Mouse (Mus musculus): ENCODE data around the gene Metrn. TPM values are rescaled to one million over a fixed set of nuclear protein-coding genes. Genes with fewer than 3 reads are reported as not detected.

Gene Metrn
- polyA plus RNA-seq, 1 experiment from 2014 or later, result 28.0 TPM

DNA sequence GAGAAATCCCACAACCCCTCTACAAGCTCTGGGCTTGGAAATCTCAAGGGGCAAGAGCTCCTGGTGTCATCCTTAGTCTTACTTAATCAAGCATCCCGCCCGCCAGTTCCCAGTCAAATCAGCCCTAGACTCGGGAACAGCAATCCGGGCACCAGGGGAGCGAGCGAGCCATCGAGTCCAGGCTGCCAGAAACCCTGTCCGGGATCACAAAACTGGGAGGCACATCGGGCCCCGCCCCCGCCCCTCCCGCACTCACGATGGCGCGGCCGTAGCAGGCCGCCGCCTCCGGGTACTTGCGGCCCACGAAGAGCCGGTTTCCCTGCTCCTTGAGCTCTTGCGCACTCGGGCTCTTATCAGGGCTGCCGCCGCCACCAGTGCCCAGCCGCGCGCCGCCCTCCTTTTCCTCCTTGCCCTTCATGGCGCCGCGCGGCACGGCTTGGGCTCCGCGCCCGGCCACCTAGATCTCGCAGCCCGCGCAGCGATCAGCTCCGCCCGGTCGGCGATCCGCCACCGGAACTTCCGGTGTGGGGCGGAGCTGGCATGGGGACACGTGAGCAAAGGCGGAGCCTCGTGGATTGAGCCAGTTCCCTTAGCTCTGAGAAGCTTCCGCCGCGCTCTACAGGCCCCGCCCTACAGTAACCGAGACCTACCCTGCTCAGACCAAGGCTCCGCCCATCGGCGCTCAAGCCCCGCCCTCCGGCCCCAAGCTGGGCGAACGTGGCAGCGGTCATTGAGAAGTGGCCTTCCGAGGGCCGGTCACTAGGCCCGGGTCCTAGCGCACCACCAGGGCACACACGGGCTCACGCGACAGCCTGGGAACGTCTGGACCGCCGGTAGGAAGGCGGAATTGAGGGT is 35.7 kb upstream of the Metrn start:
- peaks cover 63% of the 10 kb centered on the region for H3K4me1 ChIP-seq (ENCODE audit: control insufficient read depth, insufficient read depth, low read length)
- no peaks in the 10 kb centered on the region for H3K9me3 ChIP-seq (replicated peaks; ENCODE audit: control insufficient read depth, low read length)
- peaks cover 22% of the 10 kb centered on the region for H3K36me3 ChIP-seq (ENCODE audit: control insufficient read depth, insufficient read depth, low read length)
- no peaks in the 10 kb centered on the region for H3K27me3 ChIP-seq (ENCODE audit: control insufficient read depth, insufficient read depth, low read length)
- WGBS, result under 1% methylated on average over 77 of the region's 77 CpGs
- peak overlapping the region; percentile 88 for H3K4me2 ChIP-seq (ENCODE audit: low read depth, low read length)
- peak overlapping the region; percentile 92 for H3K9ac ChIP-seq (ENCODE audit: low read length)
- H3K27ac ChIP-seq (ENCODE audit: low read length), result peak overlapping the region; percentile 99
- peak; percentile 93 for ATAC-seq (ENCODE audit: insufficient read depth, low FRiP score)
- peak overlapping the region; percentile 90 for H3K4me3 ChIP-seq (replicated peaks; ENCODE audit: low read length)

DNA sequence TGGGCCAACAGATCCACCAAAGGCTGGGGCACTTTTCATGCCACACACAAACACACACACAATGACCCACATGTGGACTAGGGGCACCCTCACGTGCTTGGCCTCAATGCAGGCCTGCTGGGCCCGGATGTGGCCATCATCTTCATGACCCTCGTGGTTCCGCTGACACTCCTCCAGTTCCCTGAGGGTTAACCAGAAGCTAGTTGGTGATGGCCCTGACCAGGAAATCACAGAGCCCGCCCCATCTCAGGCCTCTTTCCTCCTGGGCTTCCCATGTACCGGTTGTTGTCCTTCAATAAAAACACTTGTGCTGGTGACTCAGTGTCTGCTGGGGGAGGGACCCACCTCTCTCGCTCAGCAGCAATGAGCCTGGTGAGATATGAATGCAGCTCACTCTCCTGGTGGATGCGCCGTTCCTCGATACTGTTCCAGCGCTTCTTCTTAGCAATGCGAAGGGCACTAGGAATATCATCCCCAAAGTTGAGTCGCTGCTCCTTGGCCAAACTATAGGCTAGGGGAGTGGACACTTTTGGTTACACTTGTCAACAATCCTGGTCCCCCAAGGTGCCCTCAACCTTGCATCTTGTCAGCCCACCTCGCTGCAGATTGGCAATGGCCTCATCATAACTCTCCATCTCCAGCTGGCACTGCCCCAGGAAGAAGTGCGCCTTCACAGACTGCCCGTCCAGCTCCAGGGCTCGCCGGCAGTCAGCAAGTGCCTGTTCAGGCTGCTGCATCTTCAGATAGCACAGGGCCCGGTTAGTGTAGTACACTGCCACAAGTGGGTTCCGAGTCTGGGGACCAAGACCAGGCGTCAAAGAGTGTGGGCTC is 34.7 kb upstream of the Metrn start:
- H3K36me3 ChIP-seq (ENCODE audit: control insufficient read depth, insufficient read depth, low read length), result peaks cover 28% of the 10 kb centered on the region
- 48% methylated on average over 21 of the region's 21 CpGs for WGBS
- no peak for ATAC-seq (ENCODE audit: insufficient read depth, low FRiP score)
- H3K4me3 ChIP-seq (replicated peaks; ENCODE audit: low read length), result peak overlapping the region; percentile 90
- H3K9me3 ChIP-seq (replicated peaks; ENCODE audit: control insufficient read depth, low read length), result no peaks in the 10 kb centered on the region
- H3K4me2 ChIP-seq (ENCODE audit: low read depth, low read length), result peak overlapping the region; percentile 88
- peaks cover 57% of the 10 kb centered on the region for H3K4me1 ChIP-seq (ENCODE audit: control insufficient read depth, insufficient read depth, low read length)
- peak overlapping the region; percentile 95 for H3K27ac ChIP-seq (ENCODE audit: low read length)
- H3K9ac ChIP-seq (ENCODE audit: low read length), result peak overlapping the region; percentile 92
- H3K27me3 ChIP-seq (ENCODE audit: control insufficient read depth, insufficient read depth, low read length), result no peaks in the 10 kb centered on the region

DNA sequence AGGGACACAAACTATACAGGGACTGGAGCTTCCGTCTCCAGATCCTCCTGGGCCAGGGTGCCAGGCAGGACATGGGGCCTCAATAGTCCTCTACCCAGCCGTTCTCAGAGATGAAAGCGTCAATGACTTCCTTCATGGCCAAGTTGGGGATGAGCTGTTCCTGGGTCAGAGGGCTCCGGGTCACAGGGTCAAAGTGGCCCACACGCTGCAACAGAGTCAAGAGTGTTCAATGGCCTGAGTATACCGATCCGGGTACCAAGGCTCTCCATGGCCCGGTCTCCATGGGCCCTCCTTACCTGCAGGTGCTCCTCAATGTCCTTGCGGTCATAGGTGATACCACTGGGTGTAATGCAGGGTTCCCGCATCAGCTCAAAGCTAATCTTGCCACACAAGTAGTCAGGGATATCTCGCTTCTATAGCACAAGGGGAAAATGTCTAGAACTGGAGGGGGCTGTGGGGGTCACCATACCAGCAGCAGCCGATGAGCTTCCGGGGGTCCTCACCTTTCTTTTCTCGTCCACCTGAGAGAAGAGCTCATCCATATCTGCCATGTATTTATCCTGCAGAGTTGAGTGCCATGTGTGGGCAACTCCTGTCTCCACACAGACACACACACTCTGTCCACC is 34.0 kb upstream of the Metrn start:
- whole genome bisulfite sequencing, result 81% methylated on average over 14 of the region's 14 CpGs
- no peak overlapping the region for H3K27ac ChIP-seq (ENCODE audit: low read length)
- H3K4me2 ChIP-seq (ENCODE audit: low read depth, low read length), result peak overlapping the region; percentile 88; the same call in 1 of the 2 replicates
- no peak for ATAC-seq (ENCODE audit: insufficient read depth, low FRiP score)
- H3K9me3 ChIP-seq (replicated peaks; ENCODE audit: control insufficient read depth, low read length), result no peaks in the 10 kb centered on the region
- 0 out of 2 replicates have a peak overlapping the region, but pooled peaks have one; percentile 10 for H3K9ac ChIP-seq (ENCODE audit: low read length)
- no peak overlapping the region for H3K4me3 ChIP-seq (replicated peaks; ENCODE audit: low read length)
- H3K36me3 ChIP-seq (ENCODE audit: control insufficient read depth, insufficient read depth, low read length), result peaks cover 29% of the 10 kb centered on the region
- H3K27me3 ChIP-seq (ENCODE audit: control insufficient read depth, insufficient read depth, low read length), result no peaks in the 10 kb centered on the region
- peaks cover 49% of the 10 kb centered on the region for H3K4me1 ChIP-seq (ENCODE audit: control insufficient read depth, insufficient read depth, low read length)

DNA sequence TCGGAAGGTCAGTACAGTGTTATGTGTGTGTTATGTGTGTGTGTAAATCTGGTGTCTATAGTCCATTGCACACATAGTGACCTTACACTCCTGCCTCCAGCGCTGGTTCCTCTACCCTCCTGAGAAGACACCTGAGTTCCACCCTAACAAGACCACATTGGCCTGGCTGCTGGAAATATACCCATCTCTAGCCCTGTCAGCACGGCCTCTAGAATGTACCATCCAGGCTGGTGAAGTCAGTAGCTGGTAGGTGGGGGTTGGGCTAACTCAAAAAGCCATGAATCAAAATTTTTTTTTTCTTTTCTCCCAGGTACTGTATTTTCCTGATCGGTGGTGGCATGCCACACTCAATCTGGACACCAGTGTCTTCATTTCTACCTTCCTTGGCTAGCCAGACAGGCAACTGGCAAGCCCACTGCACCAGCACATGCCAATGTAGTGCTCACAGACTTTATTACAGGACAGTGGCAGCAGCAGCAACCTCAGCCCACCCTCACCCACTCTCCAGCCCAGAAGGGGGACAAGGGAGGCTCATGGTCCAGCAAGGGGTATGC is 33.3 kb upstream of the Metrn start:
- Histone ChIP-seq H3K9ac (ENCODE audit: low read length) (peak overlapping the region; percentile 87), H3K4me1 (ENCODE audit: control insufficient read depth, insufficient read depth, low read length) (peaks cover 45% of the 10 kb centered on the region), H3K9me3 (replicated peaks; ENCODE audit: control insufficient read depth, low read length) (no peaks in the 10 kb centered on the region), H3K4me2 (ENCODE audit: low read depth, low read length) (peak overlapping the region; percentile 91), H3K27ac (ENCODE audit: low read length) (peak overlapping the region; percentile 93), H3K27me3 (ENCODE audit: control insufficient read depth, insufficient read depth, low read length) (no peaks in the 10 kb centered on the region), H3K36me3 (ENCODE audit: control insufficient read depth, insufficient read depth, low read length) (peaks cover 30% of the 10 kb centered on the region), H3K4me3 (replicated peaks; ENCODE audit: low read length) (peak overlapping the region; percentile 74; the same call in 1 of the 2 replicates)
- 79% methylated on average over 4 of the region's 4 CpGs for WGBS
- ATAC-seq (ENCODE audit: insufficient read depth, low FRiP score), result no peak

DNA sequence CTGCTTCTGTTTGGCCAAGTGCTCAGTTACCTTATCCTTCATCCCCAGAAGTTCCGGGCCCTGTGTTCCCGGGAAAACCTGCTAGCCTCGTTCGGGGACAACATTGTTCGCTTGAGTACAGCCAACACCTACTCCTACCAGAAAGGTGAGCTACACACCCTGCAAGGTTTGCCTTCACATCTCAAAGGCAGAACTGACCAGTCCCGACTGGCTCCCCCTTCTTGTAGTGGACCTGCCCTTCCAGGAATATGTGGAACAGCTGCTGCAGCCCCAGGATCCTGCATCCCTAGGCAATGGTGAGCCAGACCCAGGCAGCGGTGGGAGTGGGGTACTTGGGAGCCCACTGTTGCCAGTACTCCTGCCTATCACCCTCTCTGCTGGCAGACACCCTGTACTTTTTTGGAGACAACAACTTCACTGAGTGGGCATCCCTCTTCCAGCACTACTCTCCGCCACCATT is 32.7 kb upstream of the Metrn start:
- H3K4me3 ChIP-seq (replicated peaks; ENCODE audit: low read length), result peak overlapping the region; percentile 74
- H3K27me3 ChIP-seq (ENCODE audit: control insufficient read depth, insufficient read depth, low read length), result no peaks in the 10 kb centered on the region
- peaks cover 45% of the 10 kb centered on the region for H3K4me1 ChIP-seq (ENCODE audit: control insufficient read depth, insufficient read depth, low read length)
- no peaks in the 10 kb centered on the region for H3K9me3 ChIP-seq (replicated peaks; ENCODE audit: control insufficient read depth, low read length)
- 28% methylated on average over 8 of the region's 8 CpGs for WGBS
- peak overlapping the region; percentile 87 for H3K9ac ChIP-seq (ENCODE audit: low read length)
- ATAC-seq (ENCODE audit: insufficient read depth, low FRiP score), result no peak
- peak overlapping the region; percentile 93 for H3K27ac ChIP-seq (ENCODE audit: low read length)
- H3K36me3 ChIP-seq (ENCODE audit: control insufficient read depth, insufficient read depth, low read length), result peaks cover 23% of the 10 kb centered on the region
- H3K4me2 ChIP-seq (ENCODE audit: low read depth, low read length), result peak overlapping the region; percentile 91

DNA sequence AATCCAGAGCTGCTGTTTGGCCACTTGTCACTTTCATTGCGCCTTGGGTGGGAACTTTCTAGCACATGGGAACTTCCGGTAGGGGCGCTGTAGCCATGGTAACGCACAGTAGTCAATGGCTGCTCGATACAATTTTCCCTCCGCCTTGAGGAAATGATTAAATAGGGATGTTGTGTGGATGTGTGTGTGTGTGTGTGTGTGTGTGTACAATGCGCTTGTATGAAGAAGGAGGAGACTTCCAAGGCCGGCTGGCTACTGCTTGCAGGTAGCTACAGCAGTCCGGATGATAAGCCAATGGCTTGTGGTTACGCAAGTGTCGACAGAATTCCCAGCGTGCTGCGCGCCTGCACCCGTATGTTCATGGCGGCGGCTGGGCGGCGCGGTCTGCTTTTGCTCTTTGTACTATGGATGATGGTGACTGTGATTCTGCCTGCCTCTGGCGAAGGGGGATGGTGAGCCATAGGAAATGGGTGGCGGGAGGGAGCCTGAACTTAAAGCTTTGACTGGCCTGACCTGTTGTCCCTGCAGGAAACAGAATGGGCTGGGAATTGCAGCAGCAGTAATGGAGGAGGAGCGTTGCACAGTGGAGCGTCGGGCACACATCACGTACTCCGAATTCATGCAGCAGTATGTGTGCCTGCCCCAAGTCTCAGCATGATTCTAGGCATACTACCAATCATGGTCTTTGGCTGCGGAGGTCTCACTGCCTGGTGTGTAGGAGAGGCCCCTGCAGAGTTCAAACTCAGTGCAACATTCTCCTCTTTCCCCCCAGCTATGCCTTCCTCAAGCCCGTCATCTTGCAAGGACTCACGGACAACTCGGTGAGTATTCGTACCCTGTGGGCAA is 32.0 kb upstream of the Metrn start, which contains the start of gene Jmjd8:
Gene Jmjd8 (plus strand): TSS at position 156 of the 846 bp plus-strand sequence.
- under 1% methylated on average over 32 of the region's 32 CpGs for WGBS
- peaks cover 23% of the 10 kb centered on the region for H3K36me3 ChIP-seq (ENCODE audit: control insufficient read depth, insufficient read depth, low read length)
- H3K4me1 ChIP-seq (ENCODE audit: control insufficient read depth, insufficient read depth, low read length), result peaks cover 45% of the 10 kb centered on the region

DNA sequence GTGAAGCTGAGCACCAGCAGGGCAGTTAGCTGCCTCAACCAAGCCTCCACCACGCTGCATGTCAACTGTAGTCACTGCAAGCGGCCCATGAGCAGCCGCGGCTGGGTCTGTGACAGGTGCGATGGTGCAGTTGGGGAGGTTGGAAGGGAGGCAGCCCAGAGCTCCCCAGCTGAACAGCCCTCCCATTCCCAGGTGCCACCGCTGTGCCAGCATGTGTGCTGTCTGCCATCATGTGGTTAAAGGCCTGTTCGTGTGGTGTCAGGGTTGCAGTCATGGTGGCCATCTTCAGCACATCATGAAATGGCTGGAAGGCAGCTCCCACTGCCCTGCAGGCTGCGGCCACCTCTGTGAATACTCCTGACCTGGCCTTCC is 31.3 kb upstream of the Metrn start:
- H3K9ac ChIP-seq (ENCODE audit: low read length), result peak overlapping the region; percentile 87
- no peaks in the 10 kb centered on the region for H3K9me3 ChIP-seq (replicated peaks; ENCODE audit: control insufficient read depth, low read length)
- peak overlapping the region; percentile 93 for H3K27ac ChIP-seq (ENCODE audit: low read length)
- peaks cover 44% of the 10 kb centered on the region for H3K4me1 ChIP-seq (ENCODE audit: control insufficient read depth, insufficient read depth, low read length)
- no peak for ATAC-seq (ENCODE audit: insufficient read depth, low FRiP score)
- WGBS, result 82% methylated on average over 8 of the region's 8 CpGs
- H3K4me2 ChIP-seq (ENCODE audit: low read depth, low read length), result peak overlapping the region; percentile 91
- H3K36me3 ChIP-seq (ENCODE audit: control insufficient read depth, insufficient read depth, low read length), result peaks cover 23% of the 10 kb centered on the region
- peak overlapping the region; percentile 74 for H3K4me3 ChIP-seq (replicated peaks; ENCODE audit: low read length)
- no peaks in the 10 kb centered on the region for H3K27me3 ChIP-seq (ENCODE audit: control insufficient read depth, insufficient read depth, low read length)

More for the DNA sequence above, 32.0 kb upstream of the Metrn start, which contains the start of gene Jmjd8:
- H3K27ac ChIP-seq (ENCODE audit: low read length), result peak within 1 kb of the TSS; percentile 93
- H3K9me3 ChIP-seq (replicated peaks; ENCODE audit: control insufficient read depth, low read length), result no peaks in the 10 kb centered on the region
- H3K4me2 ChIP-seq (ENCODE audit: low read depth, low read length), result peak within 1 kb of the TSS; percentile 91
- peak; percentile 21; the same call in 1 of the 2 replicates for ATAC-seq (ENCODE audit: insufficient read depth, low FRiP score)
- H3K4me3 ChIP-seq (replicated peaks; ENCODE audit: low read length), result peak within 1 kb of the TSS; percentile 74
- H3K9ac ChIP-seq (ENCODE audit: low read length), result peak within 1 kb of the TSS; percentile 87
- H3K27me3 ChIP-seq (ENCODE audit: control insufficient read depth, insufficient read depth, low read length), result no peaks in the 10 kb centered on the region

Data from stomach, embryonic 16.5 days (tissue).